Mouse (Mus musculus) heart, embryonic 14.5 days (tissue): Measurements from ENCODE around the gene Mylpf. TPM values are rescaled to one million over a fixed set of nuclear protein-coding genes. Genes with fewer than 3 reads are reported as not detected.

ENCODE experiments used
- ATAC-seq: fragments of 200-750 bp; cut with Nextera tagmentation; 2 replicates; pipeline ENCODE4 v1.8.0; 2017; ENCODE audit warnings: low read depth, moderate TSS enrichment; ENCODE audit not compliant: insufficient number of reproducible peaks, insufficient read depth, low FRiP score
- H3K27ac ChIP-seq, 2 experiments: fragments of 200-500 bp in 1 of 2; fragments of 300-500 bp in 1 of 2; sonication (generic) in 1 of 2; replicated peaks in 1 of 2; 2 replicates each; pipeline ENCODE4 v1.5.1; 2012 to 2014; ENCODE audit warnings: low read depth in 2 of 2, low read length in 2 of 2, control low read depth in 1 of 2, mild to moderate bottlenecking in 1 of 2, mixed read lengths in 1 of 2; ENCODE audit not compliant: control insufficient read depth in 1 of 2, insufficient read depth in 1 of 2
- H3K27me3 ChIP-seq: fragments of 300-500 bp; sonication (generic); 2 replicates; pipeline ENCODE4 v1.6.1; 2014; ENCODE audit warnings: mild to moderate bottlenecking, low read length, control low read depth; ENCODE audit not compliant: control insufficient read depth, insufficient read depth
- H3K36me3 ChIP-seq: fragments of 300-500 bp; sonication (generic); 2 replicates; pipeline ENCODE4 v1.6.1; 2014; ENCODE audit warnings: mild to moderate bottlenecking, control low read depth, low read length, mixed read lengths; ENCODE audit not compliant: control insufficient read depth, insufficient read depth
- H3K4me1 ChIP-seq, 2 experiments: fragments of 200-500 bp in 1 of 2; fragments of 300-500 bp in 1 of 2; sonication (generic) in 1 of 2; 2 replicates each; pipeline ENCODE4 v1.6.1; 2012 to 2014; ENCODE audit warnings: low read length in 2 of 2, control low read depth in 1 of 2, mixed read lengths in 1 of 2; ENCODE audit not compliant: control insufficient read depth in 2 of 2, insufficient read depth in 2 of 2
- H3K4me2 ChIP-seq: fragments of 300-500 bp; sonication (generic); 2 replicates; pipeline ENCODE4 v1.6.1; 2014; ENCODE audit warnings: mild to moderate bottlenecking, low read length
- H3K4me3 ChIP-seq, 2 experiments: fragments of 200-500 bp in 1 of 2; fragments of 300-500 bp in 1 of 2; sonication (generic) in 1 of 2; 2 replicates each; pipeline ENCODE4 v1.5.1; 2012 to 2014; ENCODE audit warnings: low read length in 2 of 2, mild to moderate bottlenecking in 2 of 2, control low read depth in 1 of 2, low read depth in 1 of 2, moderate library complexity in 1 of 2; ENCODE audit not compliant: control insufficient read depth in 1 of 2, insufficient read depth in 1 of 2
- H3K9ac ChIP-seq: fragments of 300-500 bp; sonication (generic); 2 replicates; pipeline ENCODE4 v1.6.1; 2014; ENCODE audit warnings: mild to moderate bottlenecking, low read length
- H3K9me3 ChIP-seq: fragments of 300-500 bp; sonication (generic); 2 replicates; pipeline ENCODE4 v1.6.1; 2016; ENCODE audit warnings: low read length, control low read depth; ENCODE audit not compliant: control insufficient read depth
- WGBS: fragments of 180-500 bp; shearing (Covaris S2); extraction: QIAGEN DNeasy Blood & Tissue Kit; methylation state at CpG from one replicate; pipeline ENCODE4 v1.1.7; 2014; 5-methylcytosine and 5-hydroxymethylcytosine counted together
- polyA plus RNA-seq: library from polyadenylated mRNA; unstranded; fragments of >200 nt; fragmentation: Nextera tagmentation; extraction: Ambion mirVana; gene quantifications from 2 replicates; pipeline ENCODE4 v1.2.1, GENCODE M21; 2014

Gene Mylpf
- polyA plus RNA-seq = 11.7 and 14.9 TPM in 2 replicates

DNA sequence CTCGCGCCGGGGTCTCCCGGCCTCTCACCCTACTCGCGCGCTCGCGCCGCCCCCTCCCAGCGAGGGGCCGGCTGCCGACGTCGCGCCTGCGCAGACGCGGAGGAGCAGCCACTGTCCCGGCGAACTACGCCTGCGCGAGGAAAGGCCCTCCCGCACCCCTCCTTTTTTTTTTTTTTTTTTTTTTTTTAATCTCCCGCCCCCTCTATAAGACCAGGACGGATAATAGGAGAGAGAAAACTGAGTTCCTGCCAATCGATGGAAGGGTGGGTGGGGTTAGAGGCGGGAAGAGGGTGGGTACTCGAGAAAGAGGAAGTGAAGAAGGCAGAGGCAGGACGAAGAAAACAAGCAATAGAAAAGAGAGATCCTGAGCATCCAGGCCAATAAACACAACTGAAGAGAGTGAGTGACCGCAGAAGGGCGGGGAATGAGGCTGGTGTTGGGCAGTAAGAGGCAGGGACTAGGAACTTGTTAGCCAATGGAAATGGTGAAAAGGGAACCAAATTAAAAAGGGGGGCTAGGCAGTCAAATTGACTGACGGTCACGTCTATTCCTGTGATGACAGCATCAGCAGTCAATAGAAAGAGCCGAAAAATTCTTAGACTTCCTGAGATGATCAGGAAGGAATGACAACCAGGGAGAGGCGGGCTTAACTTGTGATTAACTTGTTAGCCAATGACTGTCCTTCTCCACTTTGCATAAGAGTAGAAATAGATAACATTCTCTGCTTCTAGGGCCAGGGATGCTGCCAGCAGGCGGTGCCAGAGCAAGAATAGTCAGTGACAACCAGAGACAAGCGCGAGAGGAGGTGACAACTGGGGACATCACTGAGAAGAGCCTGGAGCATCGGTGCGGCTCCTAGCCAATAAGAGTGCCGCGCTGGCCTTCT is at the start of gene Mylpf:
Gene Mylpf, plus strand, starts transcription at position 338 of the 886 bp plus-strand sequence.
- Histone ChIP-seq H3K27ac (peak within 1 kb of the TSS; percentile 82 to 86), H3K4me1 (peaks cover 8 to 31% of the 10 kb centered on the region in 2 experiments), H3K27me3 (no peaks in the 10 kb centered on the region), H3K9ac (peak within 1 kb of the TSS; percentile 97), H3K9me3 (no peaks in the 10 kb centered on the region), H3K4me3 (peak within 1 kb of the TSS; percentile 92), H3K4me2 (peak within 1 kb of the TSS; percentile 96), H3K36me3 (peaks cover 14% of the 10 kb centered on the region)
- WGBS = 1% methylated on average over 28 of the region's 44 CpGs
- peak; percentile 92 for ATAC-seq

- Histone ChIP-seq H3K9ac (no peak overlapping the region), H3K4me3 (no peak overlapping the region), H3K27ac (no peak overlapping the region), H3K27me3 (no peaks in the 10 kb centered on the region), H3K9me3 (0 out of 2 replicates have a peak, but pooled peaks cover 3% of the 10 kb centered on the region), H3K36me3 (no peaks in the 10 kb centered on the region), H3K4me1 (no peaks in the 10 kb centered on the region), H3K4me2 (no peak overlapping the region)
- WGBS = 82% methylated on average over 5 of the region's 5 CpGs
- no peak for ATAC-seq
Observed at GRCm38 (mm10) chr7:127162546-127162945, 46.1 kb upstream of the Mylpf start.

DNA sequence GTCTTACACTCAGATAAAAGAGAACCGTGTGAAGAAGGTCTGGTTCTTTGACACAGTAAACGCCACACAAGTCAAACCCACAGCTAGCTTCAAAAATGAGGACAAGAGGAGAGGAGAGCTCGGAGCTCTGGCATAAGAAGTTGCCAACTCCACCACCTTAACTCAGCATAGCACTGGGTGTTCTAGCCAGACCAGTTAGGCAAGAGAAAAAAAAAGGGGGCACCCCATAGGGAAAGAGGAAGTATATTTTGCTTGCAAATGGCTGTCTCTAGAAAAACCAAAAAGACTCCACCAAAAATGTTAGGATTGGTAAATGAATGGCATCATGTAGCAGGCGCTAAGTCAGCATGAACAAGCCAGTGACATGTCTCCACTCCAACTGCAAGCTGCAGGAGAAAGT is 44.7 kb upstream of the Mylpf start:
- Histone ChIP-seq H3K4me2 (no peak overlapping the region), H3K27me3 (no peaks in the 10 kb centered on the region), H3K9me3 (0 out of 2 replicates have a peak, but pooled peaks cover 3% of the 10 kb centered on the region), H3K36me3 (no peaks in the 10 kb centered on the region), H3K4me3 (no peak overlapping the region), H3K4me1 (no peaks in the 10 kb centered on the region), H3K9ac (no peak overlapping the region), H3K27ac (no peak overlapping the region)
- no peak for ATAC-seq
- 80% methylated on average over 4 of the region's 4 CpGs for WGBS

GRCm38 (mm10) chr7:127165607-127166493 is 42.8 kb upstream of the Mylpf start:
- H3K9me3 ChIP-seq = 0 out of 2 replicates have a peak, but pooled peaks cover 3% of the 10 kb centered on the region
- no peak overlapping the region for H3K4me3 ChIP-seq
- H3K36me3 ChIP-seq = no peaks in the 10 kb centered on the region
- WGBS = 76% methylated on average over 12 of the region's 12 CpGs
- no peak overlapping the region for H3K27ac ChIP-seq
- ATAC-seq = no peak
- H3K27me3 ChIP-seq = no peaks in the 10 kb centered on the region
- no peak overlapping the region for H3K9ac ChIP-seq
- H3K4me1 ChIP-seq = no peaks in the 10 kb centered on the region
- H3K4me2 ChIP-seq = no peak overlapping the region

DNA sequence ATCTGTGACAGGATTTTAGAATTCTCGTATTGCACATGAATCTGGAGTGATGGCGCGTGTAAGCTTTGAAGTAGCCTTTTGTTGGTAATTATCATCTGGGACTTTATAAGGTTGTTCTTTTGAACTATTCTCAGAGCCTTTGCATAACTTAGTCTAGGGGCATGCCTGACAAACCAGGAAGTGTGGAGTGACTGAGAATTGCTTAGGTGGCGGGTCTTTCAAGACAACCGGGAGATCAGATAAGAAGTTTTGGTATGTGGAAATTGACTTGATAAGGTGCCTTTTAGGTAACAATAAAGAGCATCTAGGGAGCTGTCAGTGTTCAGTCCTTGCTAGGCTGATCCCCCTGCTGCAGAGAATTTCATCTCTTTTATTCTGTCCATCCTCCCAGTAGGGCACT is 42.2 kb upstream of the Mylpf start:
- H3K4me1 ChIP-seq = no peaks in the 10 kb centered on the region
- ATAC-seq = no peak
- H3K4me3 ChIP-seq = no peak overlapping the region
- H3K36me3 ChIP-seq = no peaks in the 10 kb centered on the region
- H3K9me3 ChIP-seq = 0 out of 2 replicates have a peak, but pooled peaks cover 3% of the 10 kb centered on the region
- H3K9ac ChIP-seq = no peak overlapping the region
- H3K27ac ChIP-seq = no peak overlapping the region
- H3K4me2 ChIP-seq = no peak overlapping the region
- WGBS = 74% methylated on average over 5 of the region's 5 CpGs
- H3K27me3 ChIP-seq = no peaks in the 10 kb centered on the region

DNA sequence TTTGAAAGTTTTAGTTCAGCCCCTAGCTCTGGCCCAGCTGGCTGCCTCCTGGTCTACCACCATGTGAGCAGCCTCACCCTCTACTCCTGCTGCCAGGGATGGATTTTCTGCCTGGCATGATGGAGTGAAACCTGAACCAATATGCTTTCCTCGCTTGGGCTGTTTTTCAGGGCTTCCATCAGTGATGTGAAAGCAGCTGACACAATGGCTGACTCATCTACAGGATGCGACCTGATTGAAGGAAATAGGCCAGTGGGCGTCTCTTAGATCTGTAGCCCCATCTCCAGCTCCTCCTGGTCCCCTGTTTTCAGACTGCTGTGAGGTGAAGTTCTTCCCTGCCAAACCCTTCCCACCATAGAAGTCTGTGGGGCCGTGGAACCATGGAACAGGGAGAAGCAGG is 31.8 kb upstream of the Mylpf start:
- Histone ChIP-seq H3K4me3 (no peak overlapping the region), H3K4me1 (no peaks in the 10 kb centered on the region), H3K9me3 (peaks cover 8% of the 10 kb centered on the region; the same call in 1 of the 2 replicates), H3K27me3 (no peaks in the 10 kb centered on the region), H3K27ac (no peak overlapping the region), H3K9ac (no peak overlapping the region), H3K36me3 (no peaks in the 10 kb centered on the region), H3K4me2 (no peak overlapping the region)
- 59% methylated on average over 4 of the region's 4 CpGs for WGBS
- ATAC-seq = no peak

GRCm38 (mm10) chr7:127180783-127181182 is 27.9 kb upstream of the Mylpf start:
- no peak overlapping the region for H3K27ac ChIP-seq
- H3K27me3 ChIP-seq = no peaks in the 10 kb centered on the region
- no peak overlapping the region for H3K4me2 ChIP-seq
- ATAC-seq = no peak
- H3K9me3 ChIP-seq = no peaks in the 10 kb centered on the region
- 68% methylated on average over 2 of the region's 2 CpGs for WGBS
- no peaks in the 10 kb centered on the region for H3K36me3 ChIP-seq
- no peaks in the 10 kb centered on the region for H3K4me1 ChIP-seq
- H3K9ac ChIP-seq = no peak overlapping the region
- H3K4me3 ChIP-seq = no peak overlapping the region
